Mouse (Mus musculus) kidney, embryonic 14.5 days (tissue): Measurements from ENCODE around the gene Pigo. TPM values are rescaled to one million over a fixed set of nuclear protein-coding genes. Genes with fewer than 3 reads are reported as not detected.

Experiments
- ATAC-seq: fragments of 200-750 bp; cut with Nextera tagmentation; 2 replicates; pipeline ENCODE4 v1.8.0; 2017; ENCODE audit warnings: moderate number of reproducible peaks, mild to moderate bottlenecking, moderate TSS enrichment, moderate library complexity; ENCODE audit not compliant: low FRiP score, low TSS enrichment
- H3K27ac ChIP-seq: fragments of 300-500 bp; sonication (generic); 2 replicates; pipeline ENCODE4 v1.5.1; 2014; ENCODE audit warnings: low read depth, mild to moderate bottlenecking, low read length, moderate library complexity, mixed read lengths
- H3K27me3 ChIP-seq: fragments of 300-500 bp; sonication (generic); 2 replicates; pipeline ENCODE4 v1.6.1; 2014; ENCODE audit warnings: mild to moderate bottlenecking, low read length; ENCODE audit not compliant: control insufficient read depth, insufficient read depth
- H3K36me3 ChIP-seq: fragments of 300-500 bp; sonication (generic); 2 replicates; pipeline ENCODE4 v1.6.1; 2014; ENCODE audit warnings: low read length, mixed read lengths; ENCODE audit not compliant: control insufficient read depth, insufficient read depth
- H3K4me1 ChIP-seq: fragments of 300-500 bp; sonication (generic); 2 replicates; pipeline ENCODE4 v1.6.1; 2014; ENCODE audit warnings: low read length, mixed read lengths; ENCODE audit not compliant: control insufficient read depth, insufficient read depth
- H3K4me2 ChIP-seq: fragments of 300-500 bp; sonication (generic); replicated peaks from 2 replicates; pipeline ENCODE4 v1.6.1; 2014; ENCODE audit warnings: low read depth, mild to moderate bottlenecking, low read length
- H3K4me3 ChIP-seq: fragments of 300-500 bp; sonication (generic); 2 replicates; pipeline ENCODE4 v1.5.1; 2014; ENCODE audit warnings: mild to moderate bottlenecking, low read length
- H3K9ac ChIP-seq: fragments of 300-500 bp; sonication (generic); 2 replicates; pipeline ENCODE4 v1.6.1; 2014; ENCODE audit warnings: low read depth, mild to moderate bottlenecking, low read length, moderate library complexity
- H3K9me3 ChIP-seq: fragments of 300-500 bp; sonication (generic); 2 replicates; pipeline ENCODE4 v1.6.1; 2016; ENCODE audit warnings: low read length; ENCODE audit not compliant: control insufficient read depth
- WGBS: fragments of 180-500 bp; shearing (Covaris S2); extraction: QIAGEN DNeasy Blood & Tissue Kit; methylation state at CpG from one replicate; pipeline ENCODE4 v1.1.7; 2014; 5-methylcytosine and 5-hydroxymethylcytosine counted together
- polyA plus RNA-seq: library from polyadenylated mRNA; unstranded; fragments of >200 nt; fragmentation: Nextera tagmentation; extraction: Ambion mirVana; gene quantifications from 2 replicates; pipeline ENCODE4 v1.2.1, GENCODE M21; 2014

Pigo gene
- polyA plus RNA-seq, 1 experiment from 2014 or later: 21.0 TPM

- Histone ChIP-seq H3K9ac (no peak within 1 kb of the TSS), H3K4me2 (no peak within 1 kb of the TSS), H3K36me3 (no peaks in the 10 kb centered on the region), H3K27ac (no peak within 1 kb of the TSS), H3K4me3 (no peak within 1 kb of the TSS), H3K4me1 (no peaks in the 10 kb centered on the region), H3K27me3 (no peaks in the 10 kb centered on the region), H3K9me3 (no peaks in the 10 kb centered on the region)
- no peak for ATAC-seq
- WGBS: 94% methylated on average over 4 of the region's 4 CpGs
These were observed 56.3 kb downstream of the Pigo start, which contains the start of gene 1700022I11Rik for GRCm38 (mm10) chr4:42969304-42969703. TSS of gene 1700022I11Rik (plus strand) at chr4:42969604.

Other genes with a start within 250 kb of the Pigo start
- gene Fam205a1, start 171.9 kb downstream of the Pigo start, polyA plus RNA-seq: not detected in 2 replicates
- 0.14 and 0.16 TPM in 2 replicates for gene Gm12394, start 169.0 kb downstream of the Pigo start, polyA plus RNA-seq
- 0.35 TPM in 1 of 2 replicates, not detected in the other for gene Fam205c, start 151.6 kb downstream of the Pigo start, polyA plus RNA-seq
- gene Phf24, start 109.2 kb downstream of the Pigo start, polyA plus RNA-seq: 0.41 and 1.1 TPM in 2 replicates
- 5.1 and 6.8 TPM in 2 replicates for gene Dnajb5, start 76.0 kb downstream of the Pigo start, polyA plus RNA-seq
- gene 1700022I11Rik, start 56.2 kb downstream of the Pigo start, polyA plus RNA-seq: 0.34 and 0.37 TPM in 2 replicates
- 351 and 554 TPM in 2 replicates for gene Vcp, start 25.3 kb downstream of the Pigo start, polyA plus RNA-seq
- 11.8 and 16.9 TPM in 2 replicates for gene Fancg, start 15.3 kb downstream of the Pigo start, polyA plus RNA-seq
- 353 and 454 TPM in 2 replicates for gene Stoml2, start 5.9 kb upstream of the Pigo start, polyA plus RNA-seq
- gene Fam214b, start 20.4 kb upstream of the Pigo start, polyA plus RNA-seq: 6.8 and 8.3 TPM in 2 replicates
- 5.6 and 9.0 TPM in 2 replicates for gene Unc13b, start 33.1 kb upstream of the Pigo start, polyA plus RNA-seq
- 0.31 and 0.43 TPM in 2 replicates for gene Atp8b5, start 241.3 kb upstream of the Pigo start, polyA plus RNA-seq